Mouse (Mus musculus) forebrain, embryonic 16.5 days (tissue): ENCODE results near the gene Zfp93. TPM values are rescaled to one million over a fixed set of nuclear protein-coding genes. Genes with fewer than 3 reads are reported as not detected.

ENCODE experiments used
- ATAC-seq: fragments of 200-750 bp; cut with Nextera tagmentation; 2 replicates; pipeline ENCODE4 v1.8.0; 2017; ENCODE audit warnings: mild to moderate bottlenecking, moderate library complexity
- H3K27ac ChIP-seq: fragments of 300-500 bp; sonication (generic); 2 replicates; pipeline ENCODE4 v1.5.1; 2014; ENCODE audit warnings: low read length, control low read depth
- H3K27me3 ChIP-seq: fragments of 300-500 bp; sonication (generic); replicated peaks from 2 replicates; pipeline ENCODE4 v1.6.1; 2014; ENCODE audit warnings: low read length; ENCODE audit not compliant: control insufficient read depth, insufficient read depth
- H3K36me3 ChIP-seq: fragments of 300-500 bp; sonication (generic); 2 replicates; pipeline ENCODE4 v1.6.1; 2014; ENCODE audit not compliant: control insufficient read depth, insufficient read depth
- H3K4me1 ChIP-seq: fragments of 300-500 bp; sonication (generic); replicated peaks from 2 replicates; pipeline ENCODE4 v1.6.1; 2014; ENCODE audit warnings: low read length; ENCODE audit not compliant: control insufficient read depth, insufficient read depth
- H3K4me2 ChIP-seq: fragments of 300-500 bp; sonication (generic); 2 replicates; pipeline ENCODE4 v1.6.1; 2014; ENCODE audit warnings: mild to moderate bottlenecking, low read length, control low read depth
- H3K4me3 ChIP-seq: fragments of 300-500 bp; sonication (generic); replicated peaks from 2 replicates; pipeline ENCODE4 v1.5.1; 2014; ENCODE audit warnings: mild to moderate bottlenecking, low read length, control low read depth
- H3K9ac ChIP-seq: fragments of 300-500 bp; sonication (generic); replicated peaks from 2 replicates; pipeline ENCODE4 v1.6.1; 2014; ENCODE audit warnings: low read depth, low read length, control low read depth
- H3K9me3 ChIP-seq: fragments of 300-500 bp; sonication (generic); 2 replicates; pipeline ENCODE4 v1.6.1; 2016; ENCODE audit warnings: low read length; ENCODE audit not compliant: control insufficient read depth
- WGBS: fragments of 180-500 bp; shearing (Covaris S2); extraction: QIAGEN DNeasy Blood & Tissue Kit; methylation state at CpG from one replicate; pipeline ENCODE4 v1.1.7; 2014; 5-methylcytosine and 5-hydroxymethylcytosine counted together
- polyA plus RNA-seq: library from polyadenylated mRNA; unstranded; fragments of >200 nt; fragmentation: Nextera tagmentation; extraction: Ambion mirVana; gene quantifications from 2 replicates; pipeline ENCODE4 v1.2.1, GENCODE M21; 2015

The Zfp93 gene
- polyA plus RNA-seq, 1 experiment from 2014 or later: 11.7 TPM

- no peaks in the 10 kb centered on the region for H3K36me3 ChIP-seq
- H3K27ac ChIP-seq: no peak overlapping the region
- H3K4me1 ChIP-seq: peaks cover 17% of the 10 kb centered on the region
- no peak for ATAC-seq
- no peaks in the 10 kb centered on the region for H3K9me3 ChIP-seq
- no peaks in the 10 kb centered on the region for H3K27me3 ChIP-seq
- 41% methylated on average over 6 of the region's 6 CpGs for WGBS
- peak overlapping the region; percentile 60 for H3K4me2 ChIP-seq
- no peak overlapping the region for H3K4me3 ChIP-seq
- H3K9ac ChIP-seq: peak overlapping the region; percentile 47; the same call in 1 of the 2 replicates
Measured at GRCm38 (mm10) chr7:24325197-24325596, 55.0 kb downstream of the Zfp93 start.

GRCm38 (mm10) chr7:24325675-24326128, 55.5 kb downstream of the Zfp93 start:
- H3K27me3 ChIP-seq: no peaks in the 10 kb centered on the region
- peak overlapping the region; percentile 47 for H3K9ac ChIP-seq
- H3K36me3 ChIP-seq: no peaks in the 10 kb centered on the region
- H3K27ac ChIP-seq: peak overlapping the region; percentile 25; the same call in 1 of the 2 replicates
- H3K4me2 ChIP-seq: peak overlapping the region; percentile 60
- peak; percentile 77 for ATAC-seq
- H3K9me3 ChIP-seq: no peaks in the 10 kb centered on the region
- peak overlapping the region; percentile 35 for H3K4me3 ChIP-seq
- 3% methylated on average over 13 of the region's 13 CpGs for WGBS
- H3K4me1 ChIP-seq: peaks cover 17% of the 10 kb centered on the region

GRCm38 (mm10) chr7:24326273-24327135, 56.3 kb downstream of the Zfp93 start:
- H3K27me3 ChIP-seq: no peaks in the 10 kb centered on the region
- H3K36me3 ChIP-seq: no peaks in the 10 kb centered on the region
- no peaks in the 10 kb centered on the region for H3K9me3 ChIP-seq
- WGBS: 31% methylated on average over 20 of the region's 20 CpGs
- H3K27ac ChIP-seq: no peak overlapping the region
- H3K4me3 ChIP-seq: peak overlapping the region; percentile 35
- 0 out of 2 replicates have a peak overlapping the region, but pooled peaks have one; percentile 7 for H3K9ac ChIP-seq
- H3K4me1 ChIP-seq: peaks cover 17% of the 10 kb centered on the region
- ATAC-seq: peak; percentile 64
- peak overlapping the region; percentile 60 for H3K4me2 ChIP-seq

Other genes with a start within 250 kb of the Zfp93 start
- gene Vmn1r183, start 217.2 kb upstream of the Zfp93 start, polyA plus RNA-seq: not detected in 2 replicates
- 44.0 and 46.7 TPM in 2 replicates for gene Zfp180, start 188.5 kb upstream of the Zfp93 start, polyA plus RNA-seq
- 10.5 and 12.7 TPM in 2 replicates for gene Zfp112, start 158.1 kb upstream of the Zfp93 start, polyA plus RNA-seq
- 26.9 and 31.5 TPM in 2 replicates for gene Zfp235, start 136.3 kb upstream of the Zfp93 start, polyA plus RNA-seq
- gene Zfp114, start 95.4 kb upstream of the Zfp93 start, polyA plus RNA-seq: 10.0 and 10.7 TPM in 2 replicates
- 7.2 and 7.4 TPM in 2 replicates for gene Zfp111, start 59.0 kb upstream of the Zfp93 start, polyA plus RNA-seq
- 5.5 and 6.2 TPM in 2 replicates for gene Zfp109, start 32.9 kb upstream of the Zfp93 start, polyA plus RNA-seq
- gene Zfp108, start 15.6 kb upstream of the Zfp93 start, polyA plus RNA-seq: 5.7 and 6.3 TPM in 2 replicates
- 56.0 and 56.3 TPM in 2 replicates for gene Zfp61, start 30.8 kb downstream of the Zfp93 start, polyA plus RNA-seq
- gene Zfp94, start 46.2 kb downstream of the Zfp93 start, polyA plus RNA-seq: 25.9 and 26.6 TPM in 2 replicates
- gene Tescl, start 63.5 kb downstream of the Zfp93 start, polyA plus RNA-seq: not detected in 2 replicates
- not detected in 2 replicates for gene Lypd5, start 78.8 kb downstream of the Zfp93 start, polyA plus RNA-seq
- gene Kcnn4, start 99.8 kb downstream of the Zfp93 start, polyA plus RNA-seq: 0.63 and 0.80 TPM in 2 replicates
- 30.3 and 35.2 TPM in 2 replicates for gene Smg9, start 129.2 kb downstream of the Zfp93 start, polyA plus RNA-seq
- not detected in 2 replicates for gene Irgc1, start 181.9 kb downstream of the Zfp93 start, polyA plus RNA-seq
- 2.1 and 2.3 TPM in 2 replicates for gene Plaur, start 192.1 kb downstream of the Zfp93 start, polyA plus RNA-seq
- 67.8 and 86.8 TPM in 2 replicates for gene Cadm4, start 211.6 kb downstream of the Zfp93 start, polyA plus RNA-seq
- 267 and 282 TPM in 2 replicates for gene Zfp428, start 236.6 kb downstream of the Zfp93 start, polyA plus RNA-seq
- 1.2 and 1.9 TPM in 2 replicates for gene AC161166.1, start 242.0 kb downstream of the Zfp93 start, polyA plus RNA-seq